ENCODE assay signal across 23 mouse cellular contexts in the genomic region with DNA sequence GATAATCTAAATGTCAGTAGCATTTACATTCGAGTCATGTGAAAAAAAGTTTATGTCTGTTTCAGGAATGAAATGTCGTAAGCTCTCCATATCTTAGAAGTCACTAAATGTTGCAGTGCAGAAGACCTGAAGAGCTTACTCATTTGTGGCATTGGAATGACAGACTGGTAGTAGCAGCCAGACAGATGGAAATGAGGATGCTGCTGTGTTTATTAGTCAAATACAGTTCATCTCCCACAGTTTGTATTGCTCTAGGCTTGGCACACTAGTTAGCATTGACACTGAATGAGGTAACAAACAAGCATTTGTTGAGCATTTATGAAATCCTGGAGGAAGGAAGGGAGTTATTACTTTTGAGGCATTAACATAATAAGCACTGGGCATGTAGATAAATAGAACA. TPM values are rescaled to one million over a fixed set of nuclear protein-coding genes. Genes with fewer than 3 reads are reported as not detected.
DNase-seq lines count a peak whose midpoint lies in the region; ATAC-seq and TF ChIP-seq lines count a peak whose summit lies in the region.
"Had no signal": no experiment of that assay in that cellular context is flagged by ENCODE, and none has a peak within 500 bp of the region (broad histone marks: within the 10 kb centered on the region; RNA-seq: fewer than 3 reads in every experiment).

No protein-coding gene starts in this region.

- no peak for ATAC-seq in lung, postnatal 0 days
- no peak for ATAC-seq in megakaryocyte, adult 5-6 weeks (ENCODE audit: poor library complexity, severe bottlenecking)
- ATAC-seq: activated CD4-positive, CD25-positive, alpha-beta regulatory T cell, adult 4 months; CD4-positive, CD25-positive, alpha-beta regulatory T cell, adult 4 months; Patski had no signal

- H3K4me2 ChIP-seq in lung, postnatal 0 days (replicated peaks; ENCODE audit: low read depth, low read length), result no peak overlapping the region

- H3K27me3 ChIP-seq in lung, postnatal 0 days (replicated peaks; ENCODE audit: insufficient read depth, low read length), result no peaks in the 10 kb centered on the region
- H3K27me3 ChIP-seq in megakaryocyte, embryonic 14.5 days (replicated peaks), result no peaks in the 10 kb centered on the region
- H3K27me3 ChIP-seq: CH12.LX, Patski had no signal

- H3K36me3 ChIP-seq in lung, postnatal 0 days (ENCODE audit: insufficient read depth, low read length), result no peaks in the 10 kb centered on the region
- peaks cover 2% of the 10 kb centered on the region for H3K36me3 ChIP-seq in megakaryocyte, embryonic 14.5 days (replicated peaks; ENCODE audit: low read length)

- WGBS in lung, postnatal 0 days, result 59% methylated on average over 2 of the region's 2 CpGs
- WGBS in lung, adult 2 months, result 66% methylated on average over 2 of the region's 2 CpGs

- H3K9ac ChIP-seq in lung, postnatal 0 days (replicated peaks; ENCODE audit: low read depth), result no peak overlapping the region

- TF ChIP-seq CTCF in lung, postnatal 0 days (IDR thresholded peaks at IDR 0.05), result no peak
- no peak for TF ChIP-seq CTCF in lung, adult 2 months (IDR thresholded peaks at IDR 0.05; ENCODE audit: insufficient read depth, low read length)

- no peak overlapping the region for H3K27ac ChIP-seq in lung, postnatal 0 days (ENCODE audit: low read length)

- peak; percentile 73 for DNase-seq in heart, adult 11 months
- no peak for DNase-seq in heart, postnatal 10 days
- DNase-seq in lung, postnatal 0 days (ENCODE audit: low spot score), result peak; percentile 25
- DNase-seq in lung, adult 2 months, result no peak
- peak; percentile 37 for DNase-seq in Muller cell, postnatal 12 days (ENCODE audit: inconsistent ontology term)
- no peak for DNase-seq in layer of hippocampus, adult 11-12 months (ENCODE audit: low spot score)
- DNase-seq: adrenal gland, adult 2 months; adrenal gland, adult 8-10 months; adrenal gland, postnatal 10 days; adrenal gland, postnatal 14 days; adrenal gland, postnatal 25 days; adrenal gland, postnatal 36 days; B cell, adult 2 months; cerebellum, adult 11 months; cerebellum, adult 11-12 months; cerebellum, adult 18-20 months had no signal

- no peak for TF ChIP-seq EP300 in lung, postnatal 0 days (IDR thresholded peaks at IDR 0.05)

- intact Hi-C loops in heart, postnatal 10 days (cut with DNase I), result no loop called here

- H3K4me1 ChIP-seq in lung, postnatal 0 days (ENCODE audit: insufficient read depth, low read depth, low read length), result no peaks in the 10 kb centered on the region
- H3K4me1 ChIP-seq in lung, adult 2 months (ENCODE audit: control insufficient read depth, insufficient read depth, low read length), result peaks cover 5% of the 10 kb centered on the region
- peaks cover 59% of the 10 kb centered on the region for H3K4me1 ChIP-seq in megakaryocyte, embryonic 14.5 days

- no peaks in the 10 kb centered on the region for H3K9me3 ChIP-seq in lung, postnatal 0 days (ENCODE audit: low read length)
- H3K9me3 ChIP-seq in megakaryocyte, embryonic 14.5 days, result no peaks in the 10 kb centered on the region
- H3K9me3 ChIP-seq: G1E had no signal

- TF ChIP-seq POLR2A in lung, adult 2 months (IDR thresholded peaks at IDR 0.05; ENCODE audit: borderline replicate concordance, extremely low read depth, low read depth, low read length), result no peak

- H3K4me3 ChIP-seq in lung, postnatal 0 days (ENCODE audit: low read depth, low read length), result no peak overlapping the region
- H3K4me3 ChIP-seq in lung, adult 2 months (replicated peaks; ENCODE audit: extremely low read depth, low read depth, low read length), result no peak overlapping the region
- peak overlapping the region; percentile 56 for H3K4me3 ChIP-seq in megakaryocyte, embryonic 14.5 days (replicated peaks)

RNA-seq across cellular contexts. Expression of a gene that starts 12.4 kb away (rescaled TPM):
- total RNA-seq in heart, postnatal 10 days (2021), result 10 to 100 TPM; 23.7 to 30.8 TPM
- 12.5 and 17.3 TPM in 2 replicates for polyA plus RNA-seq in lung, postnatal 0 days (2015; fragmentation: Nextera tagmentation; extraction: Ambion mirVana)
- polyA plus RNA-seq in lung, adult 2 months (2012; rRNA removed), result 7.4 and 8.4 TPM in 2 replicates
- 0.75 and 0.89 TPM in 2 replicates for polyA plus RNA-seq in megakaryocyte, embryonic 14.5 days (2012; ENCODE audit: insufficient read depth, low replicate concordance)
- total RNA-seq in megakaryocyte, adult 5-6 weeks (2015), result 10.7 and 13.4 TPM in 2 replicates
- 12.5 and 13.9 TPM in 2 replicates for total RNA-seq in megakaryocyte, adult 5-6 weeks (2017)

Comparison
In these comparisons a context has a peak if more than half of its experiments do, and no peak if none do; other contexts are left out.
1. DNase-seq: peak in heart, adult 11 months (single experiment), lung, postnatal 0 days (single experiment) and Muller cell, postnatal 12 days (single experiment); none in heart, postnatal 10 days (0 of 2), lung, adult 2 months (single experiment) and layer of hippocampus, adult 11-12 months (single experiment).